Mouse (Mus musculus) urinary bladder, adult 2 months (tissue): ENCODE results near the gene S100a13. TPM values are rescaled to one million over a fixed set of nuclear protein-coding genes. Genes with fewer than 3 reads are reported as not detected.

Source experiments
- DNase-seq: peaks from one replicate; pipeline ENCODE4 v3.0.0; 2022; ENCODE audit warnings: low spot score
- polyA plus RNA-seq: library from polyadenylated mRNA; depleted of rRNA; stranded (reverse); fragments of >200 nt; gene quantifications from 2 replicates; pipeline ENCODE4 v1.2.3, GENCODE M21; 2012; rRNA removed

S100a13 gene
- polyA plus RNA-seq, 1 experiment, result 86.3 TPM

- no peak for DNase-seq
These were observed 41.7 kb downstream of the S100a13 start for GRCm38 (mm10) chr3:90555954-90556353.

GRCm38 (mm10) chr3:90560008-90560628 lies 45.9 kb downstream of the S100a13 start, which contains the start of gene S100a3:
S100a3 (plus strand) TSS chr3:90560578.
- no peak for DNase-seq

Other genes with a start within 250 kb of the S100a13 start
- gene Dennd4b, start 249.2 kb upstream of the S100a13 start, polyA plus RNA-seq, result 15.0 and 15.4 TPM in 2 replicates
- 14.7 and 23.9 TPM in 2 replicates for gene Gatad2b, start 221.3 kb upstream of the S100a13 start, polyA plus RNA-seq
- gene Slc27a3, start 124.5 kb upstream of the S100a13 start, polyA plus RNA-seq, result 9.2 and 11.0 TPM in 2 replicates
- gene Ints3, start 80.8 kb upstream of the S100a13 start, polyA plus RNA-seq, result 24.8 and 26.4 TPM in 2 replicates
- 25.3 and 26.4 TPM in 2 replicates for gene Npr1, start 48.6 kb upstream of the S100a13 start, polyA plus RNA-seq
- 44.4 and 48.2 TPM in 2 replicates for gene Ilf2, start 38.3 kb upstream of the S100a13 start, polyA plus RNA-seq
- gene Snapin, start 23.4 kb upstream of the S100a13 start, polyA plus RNA-seq, result 88.2 and 107 TPM in 2 replicates
- 98.1 and 103 TPM in 2 replicates for gene Chtop, start 4.9 kb upstream of the S100a13 start, polyA plus RNA-seq
- gene S100a1, start within 50 bp of the S100a13 start, polyA plus RNA-seq, result 592 and 865 TPM in 2 replicates
- 70.1 and 94.3 TPM in 2 replicates for gene S100a14, start 12.4 kb downstream of the S100a13 start, polyA plus RNA-seq
- 151 and 159 TPM in 2 replicates for gene S100a16, start 22.8 kb downstream of the S100a13 start, polyA plus RNA-seq
- 3.3 and 4.7 TPM in 2 replicates for gene S100a3, start 46.1 kb downstream of the S100a13 start, polyA plus RNA-seq
- gene S100a2, start 75.8 kb downstream of the S100a13 start, polyA plus RNA-seq, result not detected in 2 replicates
- gene Gm42674, start 87.5 kb downstream of the S100a13 start, polyA plus RNA-seq, result 0.41 and 0.81 TPM in 2 replicates
- 263 and 329 TPM in 2 replicates for gene S100a4, start 89.3 kb downstream of the S100a13 start, polyA plus RNA-seq
- 9.8 and 10.2 TPM in 2 replicates for gene S100a5, start 94.1 kb downstream of the S100a13 start, polyA plus RNA-seq
- gene S100a6, start 98.4 kb downstream of the S100a13 start, polyA plus RNA-seq, result 3,944 and 6,594 TPM in 2 replicates
- gene S100a7a, start 139.6 kb downstream of the S100a13 start, polyA plus RNA-seq, result 4.6 and 6.6 TPM in 2 replicates
- 0.45 and 1.0 TPM in 2 replicates for gene S100a8, start 154.5 kb downstream of the S100a13 start, polyA plus RNA-seq
- gene S100a9, start 181.3 kb downstream of the S100a13 start, polyA plus RNA-seq, result 0.15 and 0.71 TPM in 2 replicates
- 0.03 TPM in 1 of 2 replicates, not detected in the other for gene Pglyrp4, start 212.5 kb downstream of the S100a13 start, polyA plus RNA-seq